Mouse (Mus musculus) midbrain, embryonic 12.5 days (tissue): ENCODE measurements around the gene Nrbp1. TPM values are rescaled to one million over a fixed set of nuclear protein-coding genes. Genes with fewer than 3 reads are reported as not detected.
A peak's percentile ranks its signal among the peaks of the same experiment; 100 is the strongest.

Source experiments
- ATAC-seq: fragments of 200-750 bp; cut with Nextera tagmentation; 2 replicates; pipeline ENCODE4 v1.8.0; 2017; ENCODE audit warnings: low read depth, moderate TSS enrichment, moderate library complexity; ENCODE audit not compliant: low FRiP score
- H3K27ac ChIP-seq: fragments of 300-500 bp; sonication (generic); replicated peaks from 2 replicates; pipeline ENCODE4 v1.5.1; 2016; ENCODE audit warnings: mild to moderate bottlenecking
- H3K27me3 ChIP-seq: fragments of 300-500 bp; sonication (generic); 2 replicates; pipeline ENCODE4 v1.6.1; 2016; ENCODE audit warnings: mild to moderate bottlenecking
- H3K36me3 ChIP-seq: fragments of 300-500 bp; sonication (generic); 2 replicates; pipeline ENCODE4 v1.6.1; 2016
- H3K4me1 ChIP-seq: fragments of 300-500 bp; sonication (generic); 2 replicates; pipeline ENCODE4 v1.6.1; 2016
- H3K4me2 ChIP-seq: fragments of 300-500 bp; sonication (generic); replicated peaks from 2 replicates; pipeline ENCODE4 v1.6.1; 2016; ENCODE audit warnings: mild to moderate bottlenecking, moderate library complexity
- H3K4me3 ChIP-seq: fragments of 300-500 bp; sonication (generic); 2 replicates; pipeline ENCODE4 v1.5.1; 2016; ENCODE audit warnings: mild to moderate bottlenecking
- H3K9ac ChIP-seq: fragments of 300-500 bp; sonication (generic); replicated peaks from 2 replicates; pipeline ENCODE4 v1.6.1; 2016; ENCODE audit warnings: mild to moderate bottlenecking, moderate library complexity
- H3K9me3 ChIP-seq: fragments of 300-500 bp; sonication (generic); 2 replicates; pipeline ENCODE4 v1.6.1; 2016; ENCODE audit warnings: mild to moderate bottlenecking
- WGBS: fragments of 180-500 bp; shearing (Covaris S2); methylation state at CpG from one replicate; pipeline ENCODE4 v1.1.7; 2016; 5-methylcytosine and 5-hydroxymethylcytosine counted together
- polyA plus RNA-seq: library from polyadenylated mRNA; unstranded; fragments of >200 nt; fragmentation: Nextera tagmentation; extraction: Ambion mirVana; gene quantifications from 2 replicates; pipeline ENCODE4 v1.2.1, GENCODE M21; 2016

Nrbp1 gene
- polyA plus RNA-seq = 144 and 151 TPM in 2 replicates

- peak within 1 kb of the TSS; percentile 98 for H3K27ac ChIP-seq
- ATAC-seq = peak; percentile 98
- H3K4me1 ChIP-seq = peaks cover 8% of the 10 kb centered on the region
- peak within 1 kb of the TSS; percentile 98 for H3K4me3 ChIP-seq
- no peaks in the 10 kb centered on the region for H3K9me3 ChIP-seq
- WGBS = under 1% methylated on average over 85 of the region's 103 CpGs
- peak within 1 kb of the TSS; percentile 84 for H3K4me2 ChIP-seq
- peak within 1 kb of the TSS; percentile 96 for H3K9ac ChIP-seq
- H3K36me3 ChIP-seq = peaks cover 24% of the 10 kb centered on the region
- no peaks in the 10 kb centered on the region for H3K27me3 ChIP-seq
Observed at GRCm38 (mm10) chr5:31240637-31241521, at the start of gene Nrbp1, which contains the start of gene Gm9970. Gene Nrbp1, plus strand, starts transcription at chr5:31240864. Gene Gm9970, minus strand, starts transcription at chr5:31241232.

- no peaks in the 10 kb centered on the region for H3K27me3 ChIP-seq
- 14% methylated on average over 42 of the region's 42 CpGs for WGBS
- H3K4me3 ChIP-seq = peak overlapping the region; percentile 90
- no peaks in the 10 kb centered on the region for H3K9me3 ChIP-seq
- peak; percentile 64; the same call in 1 of the 2 replicates for ATAC-seq
- peak overlapping the region; percentile 90 for H3K4me2 ChIP-seq
- H3K9ac ChIP-seq = peak overlapping the region; percentile 91
- peaks cover 62% of the 10 kb centered on the region for H3K36me3 ChIP-seq
- peaks cover 20% of the 10 kb centered on the region for H3K4me1 ChIP-seq
- peak overlapping the region; percentile 72 for H3K27ac ChIP-seq
Observed at GRCm38 (mm10) chr5:31192045-31192938, 48.4 kb upstream of the Nrbp1 start.

GRCm38 (mm10) chr5:31192939-31193630 lies 47.6 kb upstream of the Nrbp1 start, which contains the start of the genes Snx17 and Eif2b4:
Gene Snx17, plus strand, starts transcription at chr5:31193227.
Gene Eif2b4, minus strand, starts transcription at chr5:31193430.
- peaks cover 20% of the 10 kb centered on the region for H3K4me1 ChIP-seq
- WGBS = under 1% methylated on average over 48 of the region's 48 CpGs
- H3K9ac ChIP-seq = peak within 1 kb of the TSS; percentile 91
- H3K27me3 ChIP-seq = no peaks in the 10 kb centered on the region
- peaks cover 62% of the 10 kb centered on the region for H3K36me3 ChIP-seq
- H3K4me3 ChIP-seq = peak within 1 kb of the TSS; percentile 90
- H3K9me3 ChIP-seq = no peaks in the 10 kb centered on the region
- peak; percentile 95 for ATAC-seq
- H3K4me2 ChIP-seq = peak within 1 kb of the TSS; percentile 90
- peak within 1 kb of the TSS; percentile 73 for H3K27ac ChIP-seq

GRCm38 (mm10) chr5:31193631-31194281 lies 46.9 kb upstream of the Nrbp1 start:
- no peak for ATAC-seq
- H3K27me3 ChIP-seq = no peaks in the 10 kb centered on the region
- H3K4me2 ChIP-seq = peak overlapping the region; percentile 90
- peak overlapping the region; percentile 73 for H3K27ac ChIP-seq
- H3K4me3 ChIP-seq = peak overlapping the region; percentile 90
- no peaks in the 10 kb centered on the region for H3K9me3 ChIP-seq
- peak overlapping the region; percentile 91 for H3K9ac ChIP-seq
- H3K36me3 ChIP-seq = peaks cover 62% of the 10 kb centered on the region
- H3K4me1 ChIP-seq = peaks cover 20% of the 10 kb centered on the region
- WGBS = 15% methylated on average over 25 of the region's 25 CpGs

GRCm38 (mm10) chr5:31194486-31195485 lies 45.9 kb upstream of the Nrbp1 start:
- H3K4me3 ChIP-seq = peak overlapping the region; percentile 90
- no peak overlapping the region for H3K9ac ChIP-seq
- H3K27me3 ChIP-seq = no peaks in the 10 kb centered on the region
- no peak overlapping the region for H3K27ac ChIP-seq
- no peaks in the 10 kb centered on the region for H3K9me3 ChIP-seq
- peaks cover 20% of the 10 kb centered on the region for H3K4me1 ChIP-seq
- peaks cover 66% of the 10 kb centered on the region for H3K36me3 ChIP-seq
- peak overlapping the region; percentile 90 for H3K4me2 ChIP-seq
- WGBS = 91% methylated on average over 16 of the region's 16 CpGs
- no peak for ATAC-seq

- H3K9ac ChIP-seq = no peak overlapping the region
- peaks cover 26% of the 10 kb centered on the region for H3K4me1 ChIP-seq
- no peaks in the 10 kb centered on the region for H3K27me3 ChIP-seq
- 94% methylated on average over 4 of the region's 4 CpGs for WGBS
- H3K4me3 ChIP-seq = no peak overlapping the region
- H3K4me2 ChIP-seq = no peak overlapping the region
- no peak for ATAC-seq
- peaks cover 66% of the 10 kb centered on the region for H3K36me3 ChIP-seq
- H3K9me3 ChIP-seq = peaks cover 5% of the 10 kb centered on the region
- no peak overlapping the region for H3K27ac ChIP-seq
Observed at GRCm38 (mm10) chr5:31195671-31196070, 45.0 kb upstream of the Nrbp1 start.

GRCm38 (mm10) chr5:31196207-31196606 lies 44.5 kb upstream of the Nrbp1 start:
- Histone ChIP-seq H3K9ac (no peak overlapping the region), H3K27me3 (no peaks in the 10 kb centered on the region), H3K36me3 (peaks cover 62% of the 10 kb centered on the region), H3K4me1 (peaks cover 32% of the 10 kb centered on the region), H3K4me2 (no peak overlapping the region), H3K27ac (no peak overlapping the region), H3K9me3 (peaks cover 5% of the 10 kb centered on the region), H3K4me3 (no peak overlapping the region)
- no peak for ATAC-seq
- 95% methylated on average over 10 of the region's 10 CpGs for WGBS

GRCm38 (mm10) chr5:31197072-31197471 lies 43.6 kb upstream of the Nrbp1 start:
- Histone ChIP-seq H3K9me3 (peaks cover 5% of the 10 kb centered on the region), H3K4me3 (no peak overlapping the region), H3K4me2 (no peak overlapping the region), H3K27me3 (no peaks in the 10 kb centered on the region), H3K27ac (no peak overlapping the region), H3K9ac (no peak overlapping the region), H3K4me1 (peaks cover 30% of the 10 kb centered on the region), H3K36me3 (peaks cover 62% of the 10 kb centered on the region)
- WGBS = 95% methylated on average over 12 of the region's 12 CpGs
- ATAC-seq = no peak

- Histone ChIP-seq H3K9ac (no peak overlapping the region), H3K27me3 (no peaks in the 10 kb centered on the region), H3K27ac (no peak overlapping the region), H3K36me3 (peaks cover 68% of the 10 kb centered on the region), H3K4me2 (no peak overlapping the region), H3K4me1 (peaks cover 32% of the 10 kb centered on the region), H3K4me3 (no peak overlapping the region), H3K9me3 (peaks cover 5% of the 10 kb centered on the region)
- no peak for ATAC-seq
- WGBS = 89% methylated on average over 9 of the region's 9 CpGs
Observed at GRCm38 (mm10) chr5:31198170-31198569, 42.5 kb upstream of the Nrbp1 start.

GRCm38 (mm10) chr5:31198616-31199320 lies 41.9 kb upstream of the Nrbp1 start:
- Histone ChIP-seq H3K4me2 (no peak overlapping the region), H3K27ac (no peak overlapping the region), H3K36me3 (peaks cover 74% of the 10 kb centered on the region), H3K27me3 (no peaks in the 10 kb centered on the region), H3K4me3 (no peak overlapping the region), H3K9ac (no peak overlapping the region), H3K9me3 (peaks cover 5% of the 10 kb centered on the region), H3K4me1 (peaks cover 31% of the 10 kb centered on the region)
- no peak for ATAC-seq
- WGBS = 90% methylated on average over 5 of the region's 5 CpGs
